Mouse (Mus musculus): ENCODE results near the gene Gm49721.
"Not testable (repeated sequence)": the region's sequence is repeated elsewhere in the genome, so short reads cannot be mapped to it uniquely, and the experiment has no call there.

Gene Gm49721

DNA sequence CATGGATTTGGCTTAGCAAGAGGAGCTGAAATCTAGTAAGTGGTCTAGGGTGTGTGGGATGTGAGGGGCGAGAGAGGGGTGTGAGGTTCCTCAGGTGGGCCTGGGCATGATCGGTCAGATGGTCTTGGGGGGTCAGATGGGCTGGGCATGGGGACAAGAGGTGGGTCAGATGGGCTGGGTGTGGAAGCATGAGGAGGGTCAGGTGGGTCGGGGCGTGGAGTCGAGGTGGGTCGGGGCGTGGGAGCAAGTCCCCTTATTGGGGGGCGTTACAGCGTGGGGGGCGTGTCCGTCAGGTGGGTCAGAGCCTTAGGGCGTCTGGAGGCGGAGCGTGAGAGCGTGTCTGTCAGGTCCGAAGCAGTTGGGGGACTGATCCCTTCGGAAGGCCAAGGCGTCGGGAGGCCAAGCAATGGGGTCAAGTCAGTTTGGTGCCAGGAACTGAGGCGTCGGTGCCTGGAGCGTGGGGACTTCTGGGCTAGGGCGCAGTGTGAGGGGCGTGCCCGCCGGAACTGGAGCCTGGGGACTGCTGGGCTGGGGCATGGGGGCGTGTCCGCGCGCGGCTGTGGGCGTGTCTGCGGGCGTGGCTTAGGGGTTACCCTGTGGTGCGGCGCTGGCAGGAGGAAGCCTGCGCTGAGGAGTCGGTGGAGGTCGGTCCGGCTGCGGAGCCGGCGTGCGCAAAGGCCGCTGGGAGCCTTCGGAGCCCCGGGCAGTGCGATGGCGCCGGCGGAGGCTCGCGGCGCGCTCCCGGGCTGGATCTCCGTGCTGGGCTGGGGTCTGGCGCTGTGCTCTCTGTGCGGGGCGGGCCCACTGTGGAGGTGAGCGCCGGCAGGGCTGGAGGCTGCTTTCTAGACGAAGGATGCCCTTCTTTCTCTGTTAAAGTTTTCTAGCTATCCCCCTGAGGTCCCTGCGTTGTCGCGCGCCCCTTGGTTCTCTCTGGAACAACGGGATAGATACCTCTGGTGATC lies at the start of gene Gm49721:
Gm49721 (plus strand) TSS at position 618 of the 962 bp plus-strand sequence.
- DNase-seq = peak; percentile 48

DNA sequence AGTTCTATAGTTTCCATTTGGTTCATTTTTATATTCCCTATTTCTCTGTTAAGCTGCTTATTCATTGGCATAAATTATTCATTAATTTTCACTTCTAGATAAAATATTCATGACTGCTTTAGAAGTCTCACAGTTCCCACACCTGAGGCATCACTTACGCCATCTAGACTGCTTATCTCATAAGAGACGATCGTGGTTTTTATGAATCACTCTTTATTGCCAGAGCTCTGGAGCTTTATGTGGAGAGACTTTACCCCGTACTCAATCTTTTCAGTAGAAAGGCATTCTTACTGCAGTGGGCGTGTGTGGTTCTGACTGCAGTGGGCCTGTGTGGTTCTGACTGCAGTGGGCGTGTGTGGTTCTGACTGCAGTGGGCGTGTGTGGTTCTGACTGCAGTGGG lies 47.1 kb upstream of the Gm49721 start:
- DNase-seq = not testable (repeated sequence)

DNA sequence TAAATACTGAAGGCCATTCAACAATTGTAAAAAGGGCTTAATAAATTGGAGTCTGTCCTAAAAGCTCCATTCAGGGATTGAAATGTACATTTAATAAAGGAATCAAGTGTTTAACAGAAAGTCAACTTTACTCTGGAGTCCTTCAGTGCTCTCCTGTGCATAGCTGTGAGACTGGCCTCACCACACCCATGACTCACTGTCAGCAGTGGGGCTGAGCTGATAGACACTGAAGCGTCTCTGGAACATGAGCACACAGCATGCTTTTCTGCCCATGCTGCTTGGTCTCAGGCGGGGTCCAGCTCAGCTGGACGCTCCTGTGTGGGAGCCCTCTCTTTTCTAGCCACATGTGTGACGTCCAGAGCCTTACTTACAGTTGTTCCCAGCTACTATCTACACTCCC lies 36.1 kb upstream of the Gm49721 start:
- not testable (repeated sequence) for DNase-seq

DNA sequence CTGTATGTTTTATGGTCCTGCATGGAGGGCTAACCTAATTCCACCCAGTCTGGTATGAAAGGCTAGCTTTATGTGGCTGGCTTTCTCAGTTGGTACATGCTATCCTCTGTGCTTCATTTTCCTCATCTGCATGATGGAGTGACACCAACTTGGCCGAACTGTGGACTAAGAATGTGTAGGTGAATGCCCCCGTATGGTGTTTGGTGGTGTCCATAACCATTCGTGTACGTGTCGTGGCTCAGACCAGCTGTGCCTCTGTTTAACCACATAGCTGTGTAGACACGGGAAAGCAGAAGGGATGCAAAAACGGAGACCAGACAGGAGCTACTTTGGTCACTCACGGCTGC lies 31.1 kb upstream of the Gm49721 start:
- not testable (repeated sequence) for DNase-seq

DNA sequence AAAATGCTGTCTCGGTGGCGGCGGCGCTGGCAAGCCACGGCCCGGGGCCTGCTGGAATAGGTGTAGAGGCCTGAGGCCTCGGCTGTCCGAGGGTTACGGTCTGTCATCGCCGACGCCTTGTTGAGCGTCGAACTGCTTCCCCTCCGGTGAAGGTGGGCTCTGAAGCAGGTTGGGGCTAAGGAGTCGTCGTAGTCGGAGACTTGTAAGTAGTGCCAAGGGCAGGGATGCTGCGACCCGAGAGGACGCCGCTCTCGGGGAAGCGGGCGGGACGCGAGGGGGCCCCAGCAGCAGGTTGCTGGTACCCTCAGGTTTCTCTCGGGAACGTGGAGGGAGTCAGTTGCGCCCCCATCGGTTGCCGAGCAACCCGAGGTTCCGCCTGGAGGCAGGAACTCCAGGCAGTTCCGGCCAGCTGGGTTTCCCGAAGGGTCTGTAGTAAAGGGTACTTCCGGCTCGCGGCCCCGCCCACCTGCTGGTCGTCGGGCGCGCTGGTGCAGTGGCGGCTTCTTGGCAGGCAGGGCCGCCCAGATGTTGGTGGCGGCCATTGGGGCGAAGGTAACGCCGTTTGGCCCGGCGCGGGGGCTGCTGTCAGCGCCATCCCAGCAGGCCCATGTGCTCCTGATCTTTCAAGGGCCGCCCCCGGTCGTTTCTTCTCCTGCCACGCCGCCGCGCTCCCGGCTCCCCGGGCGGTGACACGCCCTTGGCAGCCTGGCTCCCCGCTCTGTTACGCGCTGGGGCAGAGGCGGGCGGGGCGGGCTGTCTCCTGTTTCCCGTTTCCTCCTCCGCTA lies 30.5 kb upstream of the Gm49721 start, which contains the start of gene Rsph3b:
Rsph3b (minus strand) TSS at position 699 of the 785 bp plus-strand sequence.
- DNase-seq = peak; percentile 48

DNA sequence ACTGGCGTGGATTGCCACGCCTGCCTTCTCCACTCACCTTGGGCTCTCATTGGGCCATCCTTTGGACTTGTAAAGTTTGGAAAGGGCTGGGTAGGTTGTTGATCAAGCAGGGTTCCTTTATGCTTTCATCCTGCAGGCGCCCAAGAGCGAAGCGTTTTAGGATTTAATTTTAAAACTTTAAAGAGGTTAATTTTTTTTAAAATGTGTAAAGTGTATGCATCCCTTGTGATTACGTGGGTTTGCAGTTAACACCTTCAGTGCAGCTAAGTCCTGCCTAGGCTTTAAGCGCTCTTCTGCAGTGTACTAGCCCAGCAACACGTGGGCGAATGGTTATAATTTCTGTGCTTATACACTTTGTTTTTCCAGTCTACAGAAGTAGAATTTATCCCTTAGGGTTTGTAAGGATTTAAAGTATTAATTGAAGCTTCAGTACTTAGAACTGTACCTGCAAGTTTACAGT lies 29.9 kb upstream of the Gm49721 start:
- DNase-seq = not testable (repeated sequence)

DNA sequence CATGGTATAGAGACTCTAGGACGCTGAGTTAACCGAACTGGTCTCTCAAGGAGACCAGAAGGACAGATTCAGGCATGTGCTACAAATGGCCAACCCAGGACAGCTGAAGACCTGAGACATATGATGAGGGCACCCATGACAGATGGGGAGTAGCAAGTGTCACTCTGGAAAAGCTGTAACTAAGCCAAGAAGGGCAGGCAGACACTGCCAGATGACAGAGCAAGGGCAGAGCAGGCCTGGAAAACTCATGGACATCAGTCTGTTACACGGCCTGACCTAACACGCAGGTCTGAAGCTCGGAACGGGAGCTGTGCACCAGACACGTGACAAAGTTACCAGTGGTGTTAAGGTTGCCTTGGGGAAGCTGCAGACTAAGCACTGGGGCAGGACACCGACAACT lies 19.8 kb upstream of the Gm49721 start:
- DNase-seq = not testable (repeated sequence)

DNA sequence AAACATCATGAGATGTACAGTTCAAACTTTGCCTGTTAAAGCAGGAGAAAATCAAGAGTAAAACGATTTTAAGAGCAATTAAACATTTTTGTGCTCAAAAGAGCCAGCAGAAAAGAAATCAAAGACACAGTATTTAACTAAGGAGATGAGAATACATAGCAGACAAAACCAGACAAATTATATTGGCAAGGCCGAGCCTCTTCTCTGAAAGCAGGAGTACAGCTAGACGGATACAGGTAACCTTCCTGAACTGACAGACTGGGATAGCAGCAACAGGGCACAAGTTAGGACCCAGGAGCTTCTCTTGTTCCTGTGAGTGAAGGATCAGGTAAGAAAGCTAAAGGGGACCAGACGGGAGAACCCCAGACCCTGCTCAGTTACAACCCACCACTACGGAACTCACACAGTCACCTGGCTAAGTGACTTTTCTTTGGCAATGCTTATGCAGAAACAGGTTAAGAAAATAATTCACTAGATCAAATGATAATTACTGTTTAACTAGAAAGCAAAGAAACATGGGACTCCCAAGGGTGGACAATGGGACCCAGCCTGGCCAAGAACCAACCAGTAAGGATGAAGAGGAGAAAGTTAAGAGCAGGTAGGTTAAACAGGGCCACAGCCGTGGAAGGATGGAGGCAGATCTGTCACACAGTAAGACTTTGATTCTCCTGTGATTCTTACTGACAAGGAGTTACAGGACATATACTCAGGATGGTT lies 19.0 kb upstream of the Gm49721 start:
- not testable (repeated sequence) for DNase-seq

DNA sequence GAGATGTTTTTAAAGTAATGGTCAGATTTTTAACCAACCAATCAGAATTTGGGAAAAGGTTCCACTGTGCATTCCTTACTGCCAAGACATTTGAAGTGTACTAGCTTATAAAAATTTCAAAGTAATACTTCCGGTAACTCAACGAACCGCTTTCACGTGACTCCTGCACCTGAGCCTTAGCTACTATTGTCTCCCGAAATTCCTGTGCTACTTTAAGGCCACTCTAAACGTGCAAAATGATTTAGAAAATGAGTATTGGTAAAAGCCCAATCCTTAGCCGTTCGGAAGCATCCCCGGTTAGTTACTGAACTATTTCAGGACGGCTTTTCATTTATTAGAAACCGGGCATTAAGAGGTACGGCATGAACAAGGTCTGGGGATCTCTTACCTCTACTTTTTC lies 18.4 kb upstream of the Gm49721 start:
- not testable (repeated sequence) for DNase-seq

DNA sequence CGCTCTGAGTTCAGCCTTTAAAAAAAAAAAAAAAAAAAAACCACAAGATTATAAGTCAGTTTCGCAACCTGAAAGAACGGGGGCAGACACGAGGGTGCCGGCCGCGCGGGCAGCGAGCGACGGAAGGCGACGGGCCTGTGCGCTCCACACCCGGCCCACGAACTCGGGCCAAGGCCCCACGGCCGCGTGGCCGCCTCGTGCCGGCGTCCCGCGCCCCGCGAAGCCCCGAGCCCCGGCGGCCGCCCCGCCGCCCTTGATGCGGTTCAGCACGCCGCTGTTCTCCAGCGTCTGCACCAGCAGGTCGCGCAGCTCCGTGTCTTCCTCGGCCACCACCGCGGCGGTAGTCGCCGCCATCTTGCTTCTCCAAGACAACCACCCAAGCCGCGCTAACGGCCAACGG lies 17.9 kb upstream of the Gm49721 start, which contains the start of gene Tagap1:
Tagap1 (minus strand) TSS at position 381 of the 400 bp plus-strand sequence.
- DNase-seq = peak; percentile 56

DNA sequence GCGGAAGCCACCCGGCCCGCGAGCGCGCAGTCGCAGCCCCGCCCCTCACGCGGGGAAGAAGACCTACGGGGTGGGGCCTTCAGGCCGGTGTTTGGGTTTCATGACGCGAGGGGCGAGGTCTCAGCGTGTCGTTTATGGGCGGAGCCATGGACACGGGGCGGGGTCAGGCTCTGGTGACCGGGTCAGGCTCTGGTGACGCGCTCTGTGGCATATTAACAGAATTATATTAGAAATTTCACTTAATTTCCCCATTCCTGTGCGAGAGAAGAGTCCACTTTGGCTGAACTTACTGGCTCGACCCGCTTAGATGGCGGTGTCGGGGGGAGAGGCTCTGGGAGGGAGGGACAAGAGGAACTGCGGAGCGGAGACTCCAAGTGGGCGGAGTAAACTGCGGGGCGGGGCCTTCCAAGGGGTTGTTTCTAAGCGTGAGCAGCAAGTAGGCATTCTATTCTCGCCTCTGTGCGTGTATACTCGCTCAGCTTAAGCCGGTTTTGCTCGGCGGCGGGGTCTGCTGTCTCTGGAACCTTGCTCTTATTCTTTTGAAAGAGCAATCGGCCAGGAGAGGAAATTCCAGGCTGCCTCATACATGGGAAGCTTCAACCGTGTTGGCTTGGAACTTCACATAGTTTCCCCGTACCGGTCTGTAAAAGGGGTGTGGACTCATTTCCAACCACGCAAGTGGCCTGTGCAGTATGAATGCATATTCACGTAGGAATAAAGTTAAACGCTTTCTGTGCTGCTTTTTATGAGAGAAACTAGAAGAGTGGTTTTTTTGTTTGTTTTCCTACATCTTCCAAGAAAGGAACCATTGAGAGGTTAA lies 17.3 kb upstream of the Gm49721 start:
- DNase-seq = peak; percentile 47

DNA sequence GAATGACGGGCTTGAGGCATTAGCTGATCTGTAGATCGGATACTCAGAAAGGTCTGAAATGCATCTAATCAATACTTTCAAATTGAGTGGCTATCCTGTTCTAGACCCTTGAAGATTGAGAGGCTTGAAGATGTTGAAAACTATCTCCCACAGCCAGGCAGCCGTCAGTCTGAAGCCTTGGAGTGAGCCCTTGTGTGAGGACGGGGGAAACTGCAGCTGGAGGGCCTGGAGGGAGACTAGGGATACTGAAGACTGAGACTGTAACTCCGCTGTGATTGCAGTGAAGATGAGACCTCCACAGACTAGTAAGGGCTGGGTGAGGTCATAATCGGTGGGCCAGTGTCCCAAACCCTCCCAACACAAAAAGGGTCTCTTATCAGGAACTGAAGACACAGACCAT lies 16.4 kb upstream of the Gm49721 start:
- not testable (repeated sequence) for DNase-seq

DNA sequence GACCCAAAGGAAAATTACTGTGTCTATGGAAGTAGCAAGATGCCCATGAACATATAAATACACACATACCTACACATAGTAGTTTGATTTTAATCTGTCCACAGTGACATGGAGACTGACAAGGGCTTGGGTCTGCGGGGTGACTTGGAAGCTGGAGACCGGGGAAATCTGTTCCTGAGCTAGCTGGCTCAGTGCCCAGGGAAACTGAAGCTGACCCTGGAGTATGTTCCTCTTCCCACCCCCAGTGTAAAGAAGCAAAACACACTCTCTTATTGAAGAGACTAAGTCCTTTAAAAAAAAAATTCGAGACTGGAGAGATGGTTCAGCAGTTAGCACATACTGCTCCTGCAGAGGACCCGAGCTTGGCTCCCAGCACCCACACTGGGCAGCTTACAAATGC lies 15.8 kb upstream of the Gm49721 start:
- DNase-seq = not testable (repeated sequence)

DNA sequence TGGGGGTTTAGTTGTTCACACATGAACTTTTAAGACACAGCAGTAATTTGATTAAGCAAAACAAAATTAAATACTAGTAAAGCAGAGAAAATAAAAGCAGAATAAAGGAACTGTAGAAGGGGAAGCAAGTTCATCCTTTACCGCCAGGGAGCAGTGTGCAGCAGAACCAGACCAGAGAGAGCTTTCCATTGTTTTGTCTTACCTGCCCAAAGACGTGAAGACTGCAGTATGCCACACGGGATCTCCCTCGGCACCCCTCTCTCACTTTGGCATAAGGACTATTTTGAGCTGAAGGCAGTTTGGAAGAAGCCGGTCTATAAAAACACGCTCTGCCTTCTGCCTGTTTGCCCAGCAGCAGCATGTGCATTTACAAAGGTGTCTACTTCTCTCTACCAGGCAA lies 13.3 kb upstream of the Gm49721 start:
- not testable (repeated sequence) for DNase-seq

DNA sequence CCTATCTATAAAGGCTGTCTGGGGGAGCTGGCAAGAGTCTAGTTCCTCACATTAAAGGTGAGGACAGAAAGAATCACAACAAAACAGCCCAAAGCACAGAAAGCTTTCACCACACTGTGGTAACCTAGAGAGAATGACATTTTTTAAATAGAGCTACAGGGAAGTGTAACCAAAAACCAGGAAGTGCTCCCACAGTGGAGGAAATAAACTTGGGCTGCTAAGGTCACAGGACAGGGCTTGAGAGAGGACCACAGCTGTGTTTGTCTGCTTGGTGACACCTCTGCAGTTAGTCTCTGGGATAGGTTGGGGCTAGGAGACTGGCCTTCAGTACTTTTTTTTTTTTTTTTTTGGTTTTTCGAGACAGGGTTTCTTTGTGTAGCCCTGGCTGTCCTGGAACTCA lies 11.0 kb upstream of the Gm49721 start:
- not testable (repeated sequence) for DNase-seq

DNA sequence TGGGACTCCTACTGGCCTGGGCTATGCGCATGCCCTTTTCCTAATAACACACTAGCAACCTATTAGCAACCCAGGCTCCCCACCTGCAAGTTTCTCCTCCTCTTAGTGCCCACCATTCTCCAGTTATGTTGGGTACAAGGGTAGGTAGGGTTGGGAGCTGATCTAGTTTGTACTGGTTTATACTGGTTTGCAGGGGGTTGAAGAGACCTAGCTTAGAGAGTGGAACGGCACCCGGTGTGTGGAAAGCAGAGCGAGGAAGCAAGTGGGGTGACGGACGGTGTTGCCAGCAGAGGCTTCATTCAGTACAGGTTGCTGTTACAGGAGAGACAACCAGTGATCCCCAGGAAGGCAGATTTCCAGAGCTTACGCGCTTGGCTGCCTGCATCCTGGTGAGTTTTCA lies 8.4 kb upstream of the Gm49721 start, which contains the start of gene Rnaset2b:
Rnaset2b (plus strand) TSS at position 301 of the 400 bp plus-strand sequence.
- not testable (repeated sequence) for DNase-seq

DNA sequence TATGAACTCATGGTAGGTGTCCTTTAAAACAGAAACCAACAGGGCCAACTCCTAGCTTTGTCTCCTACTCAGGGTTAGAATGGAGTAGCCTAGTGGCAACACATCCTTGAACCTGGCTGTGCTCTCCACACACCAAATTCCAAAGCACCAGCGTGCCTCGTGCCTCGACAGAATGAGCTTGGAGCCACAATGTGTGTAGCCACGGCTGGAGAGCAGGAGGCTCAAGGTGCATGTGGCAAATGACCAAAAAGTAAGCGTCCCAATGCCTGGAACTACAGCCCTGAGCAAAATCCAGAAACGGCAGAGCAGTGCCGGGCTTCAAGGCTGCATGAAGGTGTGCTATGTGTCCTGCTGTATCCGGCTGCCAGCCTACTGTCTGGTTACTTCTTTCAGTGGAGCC lies 7.5 kb upstream of the Gm49721 start:
- DNase-seq = not testable (repeated sequence)

DNA sequence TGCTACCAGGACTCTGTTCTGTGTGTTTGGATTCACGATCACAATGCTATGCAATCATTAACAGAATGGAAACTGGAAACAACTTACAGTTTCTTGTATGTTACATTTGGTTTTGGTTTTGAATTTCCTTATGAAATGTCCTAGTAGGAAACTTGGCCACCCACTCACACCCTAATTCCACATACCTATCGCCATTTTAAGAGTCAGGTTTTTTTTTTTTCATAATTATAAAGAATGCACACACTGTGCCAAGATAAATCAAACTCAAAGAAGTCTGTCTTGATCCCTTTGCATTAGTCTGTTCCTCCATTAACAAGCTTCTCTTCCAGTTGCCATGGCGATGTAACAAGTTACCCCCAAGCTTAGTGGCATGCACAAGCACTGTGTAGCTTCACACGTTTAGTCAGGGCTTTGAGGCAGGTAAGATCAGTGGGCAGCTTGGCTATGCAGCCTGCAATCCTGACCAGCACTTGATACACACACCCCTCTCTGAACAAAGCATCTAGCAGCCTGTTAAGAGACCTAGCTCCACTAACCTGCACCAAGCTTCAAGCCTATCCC lies 5.8 kb upstream of the Gm49721 start:
- DNase-seq = not testable (repeated sequence)

DNA sequence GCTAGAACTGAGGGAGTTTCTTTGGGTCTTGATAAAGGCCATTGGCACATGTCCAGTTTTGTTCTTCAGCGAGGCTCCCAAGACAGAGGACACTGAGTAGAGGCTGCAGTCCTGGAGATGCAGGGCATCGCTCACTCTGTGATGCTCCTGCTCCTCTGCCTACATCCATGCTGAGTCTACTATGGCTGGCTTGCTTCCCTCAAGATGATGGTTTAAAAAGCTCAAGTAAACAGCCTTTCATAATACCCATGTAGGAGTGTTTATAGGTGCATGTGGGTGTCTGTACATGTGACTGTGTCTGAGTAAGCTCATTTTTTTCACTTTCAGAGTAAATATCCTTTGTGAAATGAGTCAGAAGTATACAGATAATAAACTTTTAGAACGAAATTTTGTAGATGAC lies 3.7 kb upstream of the Gm49721 start:
- not testable (repeated sequence) for DNase-seq

DNA sequence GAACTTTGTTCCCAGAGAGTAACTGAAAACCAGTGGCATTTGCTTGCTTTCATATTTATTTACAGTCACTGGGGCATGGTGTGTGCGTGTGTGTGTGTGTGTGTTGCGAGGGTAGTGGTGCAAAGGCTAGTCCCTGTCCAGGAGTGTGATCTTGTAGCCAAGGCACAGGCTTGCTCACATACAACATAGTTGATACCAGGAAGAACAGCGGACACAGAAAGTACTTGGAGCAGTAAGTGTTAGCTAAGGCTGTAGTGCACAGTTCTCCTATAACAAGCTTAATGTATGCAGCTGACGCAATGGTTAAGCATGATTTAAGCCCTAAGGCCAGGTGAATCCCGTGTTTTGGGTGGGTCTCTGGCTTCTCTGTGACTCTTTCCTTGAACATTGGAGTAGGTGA lies 676 bp downstream of the Gm49721 start:
- not testable (repeated sequence) for DNase-seq

DNA sequence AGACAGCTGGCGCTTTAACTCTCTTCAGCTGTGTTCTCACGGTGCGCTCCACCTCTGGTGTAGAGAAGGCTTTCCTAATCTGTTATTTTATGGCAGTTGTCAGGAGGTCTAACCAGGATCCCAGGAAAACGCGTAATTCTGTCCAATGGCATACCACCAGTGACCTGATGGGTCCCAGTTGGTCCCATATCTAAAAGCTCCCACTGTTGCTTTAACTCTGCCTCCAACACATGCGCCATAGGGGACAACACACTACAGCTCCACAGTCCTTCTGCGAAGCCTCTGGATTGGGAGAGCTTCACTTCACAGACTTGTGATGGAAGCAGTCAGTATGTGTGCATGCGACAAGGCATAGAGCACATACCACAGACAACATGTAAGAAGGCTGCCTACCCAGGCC lies 1.4 kb downstream of the Gm49721 start:
- not testable (repeated sequence) for DNase-seq
